Mouse (Mus musculus) liver, embryonic 14.5 days (tissue): Measurements from ENCODE around the gene Stpg4.

Experiments
- CTCF ChIP-seq: IDR thresholded peaks from 2 replicates; pipeline ENCODE4 v1.5.1; 2016; ENCODE audit warnings: antibody characterized with exemption, low read depth, control low read depth
- EP300 ChIP-seq: IDR thresholded peaks from 2 replicates; pipeline ENCODE4 v1.6.1; 2016; ENCODE audit warnings: antibody characterized with exemption, low read depth

DNA sequence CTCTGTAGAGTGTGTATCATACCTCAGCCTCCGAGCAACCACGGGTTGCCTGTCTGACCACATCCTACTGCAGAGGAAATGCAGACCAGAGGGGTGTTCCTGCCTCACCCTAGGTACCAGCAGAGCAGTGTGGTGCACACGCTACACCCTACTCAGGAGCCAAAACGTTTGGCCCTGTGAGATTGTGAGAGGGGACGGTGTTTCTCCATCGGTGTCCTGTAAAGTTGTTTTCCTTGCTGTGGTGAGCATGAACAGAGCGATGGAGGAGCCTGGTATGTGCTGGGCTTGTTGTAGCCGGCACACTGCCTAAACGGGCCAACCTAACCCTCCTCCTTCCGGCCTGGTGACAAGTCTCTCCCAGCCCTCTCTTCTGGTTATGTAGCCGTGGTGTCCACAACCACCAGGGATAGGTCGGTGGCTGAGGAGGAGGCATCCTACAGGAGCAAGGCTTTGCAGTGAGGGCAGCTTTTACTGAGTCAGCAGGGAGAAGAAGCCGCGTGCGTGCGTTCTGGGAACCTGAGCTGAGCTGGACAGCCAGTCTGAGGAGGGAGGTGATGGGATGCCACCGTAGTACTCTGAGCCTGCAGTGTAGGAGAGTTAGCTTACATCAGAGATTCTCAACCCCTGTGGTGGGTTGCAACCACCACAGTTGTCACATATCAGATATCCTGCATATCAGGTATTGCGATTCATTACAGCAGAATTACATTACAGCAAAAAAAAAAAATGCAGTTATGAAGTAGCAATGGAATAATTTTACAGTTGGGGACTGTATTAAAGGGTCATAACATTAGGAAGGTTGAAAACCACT is 82.9 kb downstream of the Stpg4 start:
- TF ChIP-seq CTCF, result no peak
- TF ChIP-seq EP300, result no peak
